Mouse (Mus musculus): ENCODE data around the gene Ppp1r3f.

GRCm38 (mm10) chrX:7604879-7605574 is 30.9 kb upstream of the Ppp1r3f start, which contains the start of gene Ccdc22:
- no peak for TF ChIP-seq POLR2A (IDR thresholded peaks at IDR 0.05; ENCODE audit: low read depth, low read length)
- TF ChIP-seq CTCF (IDR thresholded peaks at IDR 0.05; ENCODE audit: extremely low read depth, insufficient read depth, insufficient read length, insufficient replicate concordance), result no peak
